Comparison of ENCODE assay signal across 1 mouse cellular context in genomic region chr7:45708221-45708761, GRCm38 (mm10).
TF ChIP-seq lines count a peak whose summit lies in the region.

No protein-coding gene starts in this region.

TF ChIP-seq in MEL, 35 proteins besides CTCF, POLR2A, EP300 and RAD21 (continued from another document):
- peak; percentile 27; the same call in 1 of the 2 replicates for TF ChIP-seq POLR2AphosphoS2 (IDR thresholded peaks at IDR 0.05; ENCODE audit: low read length)
